Mouse (Mus musculus) thymus, adult 2 months (tissue): ENCODE data around the gene Pias1. TPM values are rescaled to one million over a fixed set of nuclear protein-coding genes. Genes with fewer than 3 reads are reported as not detected.

ENCODE experiments used
- DNase-seq: peaks from one replicate; pipeline ENCODE4 v3.0.0; 2021
- H3K27ac ChIP-seq: fragments of 200-500 bp; 2 replicates; pipeline ENCODE4 v1.5.1; 2012; ENCODE audit warnings: low read length, control low read depth; ENCODE audit not compliant: control insufficient read depth, insufficient read depth
- H3K27me3 ChIP-seq: fragments of 200-500 bp; 2 replicates; pipeline ENCODE4 v1.6.1; 2012; ENCODE audit warnings: mild to moderate bottlenecking, low read length, moderate library complexity, mixed read lengths; ENCODE audit not compliant: control insufficient read depth, insufficient read depth
- H3K36me3 ChIP-seq: fragments of 200-500 bp; 2 replicates; pipeline ENCODE4 v1.6.1; 2012; ENCODE audit warnings: mild to moderate bottlenecking, low read length, moderate library complexity; ENCODE audit not compliant: control insufficient read depth, insufficient read depth
- H3K4me1 ChIP-seq: fragments of 200-500 bp; replicated peaks from 2 replicates; pipeline ENCODE4 v1.6.1; 2012; ENCODE audit warnings: low read length; ENCODE audit not compliant: control insufficient read depth, insufficient read depth
- H3K4me3 ChIP-seq: fragments of 200-500 bp; 2 replicates; pipeline ENCODE4 v1.5.1; 2012; ENCODE audit warnings: mild to moderate bottlenecking, low read length, control low read depth, moderate library complexity; ENCODE audit not compliant: control insufficient read depth, insufficient read depth
- CTCF ChIP-seq: fragments of 200-500 bp; IDR thresholded peaks from 2 replicates; pipeline ENCODE4 v1.5.1; 2012; ENCODE audit warnings: mild to moderate bottlenecking, control low read depth, low read length, moderate library complexity, borderline replicate concordance; ENCODE audit not compliant: control insufficient read depth, poor library complexity, insufficient read depth; ENCODE audit errors: extremely low read depth
- POLR2A ChIP-seq: fragments of 200-500 bp; IDR thresholded peaks from 2 replicates; pipeline ENCODE4 v1.6.1; 2012; ENCODE audit warnings: mild to moderate bottlenecking, low read length, control low read depth, moderate library complexity; ENCODE audit not compliant: control insufficient read depth, poor library complexity, insufficient read depth; ENCODE audit errors: extremely low read depth
- WGBS: fragments of 180-500 bp; shearing (Covaris S2); methylation state at CpG from one replicate; pipeline ENCODE4 v1.1.7; 2018; 5-methylcytosine and 5-hydroxymethylcytosine counted together
- polyA plus RNA-seq: library from polyadenylated mRNA; depleted of rRNA; stranded (reverse); fragments of >200 nt; gene quantifications from 2 replicates; pipeline ENCODE4 v1.2.3, GENCODE M21; 2012

The Pias1 gene
- polyA plus RNA-seq, 1 experiment = 60.9 TPM

- DNase-seq = no peak
- Histone ChIP-seq H3K36me3 (no peaks in the 10 kb centered on the region), H3K4me1 (no peaks in the 10 kb centered on the region), H3K27me3 (no peaks in the 10 kb centered on the region), H3K4me3 (no peak overlapping the region), H3K27ac (no peak overlapping the region)
- WGBS = 92% methylated on average over 6 of the region's 6 CpGs
- TF ChIP-seq CTCF (no peak), POLR2A (no peak)
These were observed 42.4 kb downstream of the Pias1 start for GRCm38 (mm10) chr9:62945346-62945745.

GRCm38 (mm10) chr9:62944063-62944462, 43.7 kb downstream of the Pias1 start:
- DNase-seq = no peak
- Histone ChIP-seq H3K4me3 (no peak overlapping the region), H3K4me1 (no peaks in the 10 kb centered on the region), H3K27ac (no peak overlapping the region), H3K36me3 (no peaks in the 10 kb centered on the region), H3K27me3 (no peaks in the 10 kb centered on the region)
- TF ChIP-seq CTCF = no peak
- no peak for TF ChIP-seq POLR2A
- WGBS = 100% methylated on average over 1 of the region's 1 CpGs

GRCm38 (mm10) chr9:62940966-62941365, 46.8 kb downstream of the Pias1 start:
- TF ChIP-seq CTCF = no peak
- no peak for TF ChIP-seq POLR2A
- H3K4me1 ChIP-seq = no peaks in the 10 kb centered on the region
- 97% methylated on average over 3 of the region's 3 CpGs for whole genome bisulfite sequencing
- no peaks in the 10 kb centered on the region for H3K27me3 ChIP-seq
- no peak overlapping the region for H3K27ac ChIP-seq
- no peak overlapping the region for H3K4me3 ChIP-seq
- H3K36me3 ChIP-seq = no peaks in the 10 kb centered on the region
- no peak for DNase-seq

- 89% methylated on average over 5 of the region's 5 CpGs for WGBS
- Histone ChIP-seq H3K27ac (no peak overlapping the region), H3K36me3 (no peaks in the 10 kb centered on the region), H3K4me3 (no peak overlapping the region), H3K27me3 (no peaks in the 10 kb centered on the region), H3K4me1 (no peaks in the 10 kb centered on the region)
- TF ChIP-seq CTCF = no peak
- TF ChIP-seq POLR2A = no peak
- DNase-seq = no peak
These were observed 51.9 kb downstream of the Pias1 start for GRCm38 (mm10) chr9:62935854-62936253.

GRCm38 (mm10) chr9:62934700-62935400, 52.9 kb downstream of the Pias1 start:
- H3K27ac ChIP-seq = no peak overlapping the region
- H3K36me3 ChIP-seq = no peaks in the 10 kb centered on the region
- no peak overlapping the region for H3K4me3 ChIP-seq
- DNase-seq = no peak
- H3K27me3 ChIP-seq = no peaks in the 10 kb centered on the region
- H3K4me1 ChIP-seq = no peaks in the 10 kb centered on the region
- 44% methylated on average over 2 of the region's 2 CpGs for WGBS
- TF ChIP-seq CTCF (no peak), POLR2A (no peak)

GRCm38 (mm10) chr9:62932575-62933339, 55.0 kb downstream of the Pias1 start:
- Histone ChIP-seq H3K36me3 (no peaks in the 10 kb centered on the region), H3K27me3 (no peaks in the 10 kb centered on the region), H3K4me3 (no peak overlapping the region), H3K27ac (no peak overlapping the region), H3K4me1 (no peaks in the 10 kb centered on the region)
- DNase-seq = no peak
- no peak for TF ChIP-seq POLR2A
- TF ChIP-seq CTCF = no peak
- 54% methylated on average over 4 of the region's 4 CpGs for WGBS
